Mouse (Mus musculus) forebrain, embryonic 12.5 days (tissue): ENCODE measurements around the gene Gfi1b. TPM values are rescaled to one million over a fixed set of nuclear protein-coding genes. Genes with fewer than 3 reads are reported as not detected.
A peak's percentile ranks its signal among the peaks of the same experiment; 100 is the strongest.

Source experiments
- ATAC-seq: fragments of 200-750 bp; cut with Nextera tagmentation; 2 replicates; pipeline ENCODE4 v1.8.0; 2017; ENCODE audit warnings: moderate TSS enrichment; ENCODE audit not compliant: low FRiP score
- H3K27ac ChIP-seq: fragments of 300-500 bp; sonication (generic); 2 replicates; pipeline ENCODE4 v1.5.1; 2016; ENCODE audit warnings: mild to moderate bottlenecking
- H3K27me3 ChIP-seq: fragments of 300-500 bp; sonication (generic); 2 replicates; pipeline ENCODE4 v1.6.1; 2016; ENCODE audit warnings: mild to moderate bottlenecking
- H3K36me3 ChIP-seq: fragments of 300-500 bp; sonication (generic); replicated peaks from 2 replicates; pipeline ENCODE4 v1.6.1; 2016; ENCODE audit warnings: mild to moderate bottlenecking
- H3K4me1 ChIP-seq: fragments of 300-500 bp; sonication (generic); 2 replicates; pipeline ENCODE4 v1.6.1; 2016
- H3K4me2 ChIP-seq: fragments of 300-500 bp; sonication (generic); 2 replicates; pipeline ENCODE4 v1.6.1; 2016; ENCODE audit warnings: mild to moderate bottlenecking, moderate library complexity
- H3K4me3 ChIP-seq: fragments of 300-500 bp; sonication (generic); replicated peaks from 2 replicates; pipeline ENCODE4 v1.5.1; 2016; ENCODE audit warnings: mild to moderate bottlenecking
- H3K9ac ChIP-seq: fragments of 300-500 bp; sonication (generic); 2 replicates; pipeline ENCODE4 v1.6.1; 2016; ENCODE audit warnings: mild to moderate bottlenecking
- H3K9me3 ChIP-seq: fragments of 300-500 bp; sonication (generic); 2 replicates; pipeline ENCODE4 v1.6.1; 2016
- WGBS: fragments of 180-500 bp; shearing (Covaris S2); methylation state at CpG from one replicate; pipeline ENCODE4 v1.1.7; 2016; 5-methylcytosine and 5-hydroxymethylcytosine counted together
- polyA plus RNA-seq: library from polyadenylated mRNA; unstranded; fragments of >200 nt; fragmentation: Nextera tagmentation; extraction: Ambion mirVana; gene quantifications from 2 replicates; pipeline ENCODE4 v1.2.1, GENCODE M21; 2016

Gene Gfi1b
- polyA plus RNA-seq, 1 experiment from 2014 or later: 2.0 TPM

- Histone ChIP-seq H3K9me3 (no peaks in the 10 kb centered on the region), H3K4me2 (no peak overlapping the region), H3K36me3 (no peaks in the 10 kb centered on the region), H3K27ac (no peak overlapping the region), H3K27me3 (no peaks in the 10 kb centered on the region), H3K9ac (no peak overlapping the region), H3K4me1 (no peaks in the 10 kb centered on the region), H3K4me3 (no peak overlapping the region)
- no peak for ATAC-seq
- 64% methylated on average over 8 of the region's 8 CpGs for WGBS
Measured at GRCm38 (mm10) chr2:28606601-28607340, 15.0 kb downstream of the Gfi1b start.

- no peaks in the 10 kb centered on the region for H3K4me1 ChIP-seq
- H3K27me3 ChIP-seq: no peaks in the 10 kb centered on the region
- no peak overlapping the region for H3K27ac ChIP-seq
- WGBS: 76% methylated on average over 14 of the region's 14 CpGs
- no peak for ATAC-seq
- H3K9ac ChIP-seq: no peak overlapping the region
- no peaks in the 10 kb centered on the region for H3K9me3 ChIP-seq
- no peaks in the 10 kb centered on the region for H3K36me3 ChIP-seq
- no peak overlapping the region for H3K4me2 ChIP-seq
- no peak overlapping the region for H3K4me3 ChIP-seq
Measured at GRCm38 (mm10) chr2:28605789-28606541, 15.8 kb downstream of the Gfi1b start.

- H3K9me3 ChIP-seq: no peaks in the 10 kb centered on the region
- 96% methylated on average over 5 of the region's 5 CpGs for WGBS
- no peak overlapping the region for H3K4me2 ChIP-seq
- no peak overlapping the region for H3K27ac ChIP-seq
- no peaks in the 10 kb centered on the region for H3K36me3 ChIP-seq
- H3K4me1 ChIP-seq: peaks cover under 1% of the 10 kb centered on the region; the same call in 1 of the 2 replicates
- H3K9ac ChIP-seq: no peak overlapping the region
- H3K4me3 ChIP-seq: no peak overlapping the region
- no peaks in the 10 kb centered on the region for H3K27me3 ChIP-seq
- ATAC-seq: no peak
Measured at GRCm38 (mm10) chr2:28603542-28603941, 18.2 kb downstream of the Gfi1b start.

GRCm38 (mm10) chr2:28601720-28602590 is 19.8 kb downstream of the Gfi1b start:
- Histone ChIP-seq H3K4me1 (peaks cover 5% of the 10 kb centered on the region; the same call in 1 of the 2 replicates), H3K9ac (no peak overlapping the region), H3K9me3 (no peaks in the 10 kb centered on the region), H3K4me2 (no peak overlapping the region), H3K36me3 (no peaks in the 10 kb centered on the region), H3K4me3 (no peak overlapping the region), H3K27me3 (no peaks in the 10 kb centered on the region), H3K27ac (no peak overlapping the region)
- 68% methylated on average over 12 of the region's 12 CpGs for whole genome bisulfite sequencing
- ATAC-seq: no peak

- no peak overlapping the region for H3K27ac ChIP-seq
- peaks cover 5% of the 10 kb centered on the region; the same call in 1 of the 2 replicates for H3K4me1 ChIP-seq
- WGBS: 78% methylated on average over 6 of the region's 6 CpGs
- no peak for ATAC-seq
- 0 out of 2 replicates have a peak, but pooled peaks cover 7% of the 10 kb centered on the region for H3K27me3 ChIP-seq
- H3K9ac ChIP-seq: no peak overlapping the region
- H3K36me3 ChIP-seq: no peaks in the 10 kb centered on the region
- H3K9me3 ChIP-seq: no peaks in the 10 kb centered on the region
- no peak overlapping the region for H3K4me2 ChIP-seq
- no peak overlapping the region for H3K4me3 ChIP-seq
Measured at GRCm38 (mm10) chr2:28599569-28599900, 22.2 kb downstream of the Gfi1b start.

- no peak for ATAC-seq
- H3K4me1 ChIP-seq: peaks cover 5% of the 10 kb centered on the region; the same call in 1 of the 2 replicates
- H3K27me3 ChIP-seq: 0 out of 2 replicates have a peak, but pooled peaks cover 13% of the 10 kb centered on the region
- WGBS: 69% methylated on average over 12 of the region's 12 CpGs
- no peak overlapping the region for H3K4me3 ChIP-seq
- no peak overlapping the region for H3K27ac ChIP-seq
- no peak overlapping the region for H3K4me2 ChIP-seq
- H3K36me3 ChIP-seq: no peaks in the 10 kb centered on the region
- H3K9ac ChIP-seq: no peak overlapping the region
- H3K9me3 ChIP-seq: no peaks in the 10 kb centered on the region
Measured at GRCm38 (mm10) chr2:28598692-28599568, 22.9 kb downstream of the Gfi1b start.

GRCm38 (mm10) chr2:28597733-28598547 is 23.8 kb downstream of the Gfi1b start:
- no peak for ATAC-seq
- WGBS: 79% methylated on average over 7 of the region's 7 CpGs
- Histone ChIP-seq H3K27me3 (peaks cover 20% of the 10 kb centered on the region; the same call in 1 of the 2 replicates), H3K4me3 (no peak overlapping the region), H3K9ac (no peak overlapping the region), H3K4me1 (peaks cover 5% of the 10 kb centered on the region; the same call in 1 of the 2 replicates), H3K27ac (no peak overlapping the region), H3K36me3 (no peaks in the 10 kb centered on the region), H3K4me2 (no peak overlapping the region), H3K9me3 (no peaks in the 10 kb centered on the region)

GRCm38 (mm10) chr2:28596998-28597397 is 24.8 kb downstream of the Gfi1b start:
- Histone ChIP-seq H3K27me3 (peaks cover 23% of the 10 kb centered on the region), H3K4me2 (no peak overlapping the region), H3K4me1 (peaks cover 5% of the 10 kb centered on the region; the same call in 1 of the 2 replicates), H3K4me3 (no peak overlapping the region), H3K9me3 (no peaks in the 10 kb centered on the region), H3K9ac (no peak overlapping the region), H3K27ac (no peak overlapping the region), H3K36me3 (no peaks in the 10 kb centered on the region)
- no peak for ATAC-seq
- WGBS: 93% methylated on average over 7 of the region's 7 CpGs

GRCm38 (mm10) chr2:28596021-28596420 is 25.8 kb downstream of the Gfi1b start:
- ATAC-seq: no peak
- WGBS: 86% methylated on average over 7 of the region's 7 CpGs
- Histone ChIP-seq H3K9me3 (no peaks in the 10 kb centered on the region), H3K36me3 (no peaks in the 10 kb centered on the region), H3K4me2 (no peak overlapping the region), H3K4me3 (no peak overlapping the region), H3K27ac (no peak overlapping the region), H3K4me1 (peaks cover 5% of the 10 kb centered on the region; the same call in 1 of the 2 replicates), H3K27me3 (peaks cover 26% of the 10 kb centered on the region), H3K9ac (no peak overlapping the region)

GRCm38 (mm10) chr2:28592809-28593208 is 29.0 kb downstream of the Gfi1b start:
- Histone ChIP-seq H3K9me3 (no peaks in the 10 kb centered on the region), H3K4me3 (no peak overlapping the region), H3K4me1 (no peaks in the 10 kb centered on the region; the same call in 1 of the 2 replicates), H3K4me2 (peak overlapping the region; percentile 8; the same call in 1 of the 2 replicates), H3K36me3 (no peaks in the 10 kb centered on the region), H3K9ac (no peak overlapping the region), H3K27ac (no peak overlapping the region), H3K27me3 (peaks cover 37% of the 10 kb centered on the region)
- WGBS: 9% methylated on average over 15 of the region's 15 CpGs
- ATAC-seq: no peak

GRCm38 (mm10) chr2:28591479-28591878 is 30.3 kb downstream of the Gfi1b start:
- Histone ChIP-seq H3K9me3 (no peaks in the 10 kb centered on the region), H3K27me3 (peaks cover 40% of the 10 kb centered on the region), H3K9ac (no peak overlapping the region), H3K4me1 (no peaks in the 10 kb centered on the region), H3K4me2 (no peak overlapping the region), H3K4me3 (no peak overlapping the region), H3K36me3 (no peaks in the 10 kb centered on the region), H3K27ac (no peak overlapping the region)
- ATAC-seq: no peak
- WGBS: 90% methylated on average over 2 of the region's 2 CpGs
